Mouse (Mus musculus) cortical plate, adult 2 months (tissue): ENCODE results near the gene Olfr373. TPM values are rescaled to one million over a fixed set of nuclear protein-coding genes. Genes with fewer than 3 reads are reported as not detected.

ENCODE experiments used
- H3K27ac ChIP-seq: fragments of 200-500 bp; 2 replicates; pipeline ENCODE4 v1.5.1; 2012; ENCODE audit warnings: low read length, control low read depth, inconsistent platforms; ENCODE audit not compliant: insufficient read depth
- H3K4me1 ChIP-seq: fragments of 200-500 bp; 2 replicates; pipeline ENCODE4 v1.6.1; 2011; ENCODE audit warnings: low read length; ENCODE audit not compliant: control insufficient read depth, insufficient read depth
- H3K4me3 ChIP-seq: fragments of 200-500 bp; 2 replicates; pipeline ENCODE4 v1.5.1; 2011; ENCODE audit warnings: mild to moderate bottlenecking, low read length, control low read depth; ENCODE audit not compliant: insufficient read depth
- CTCF ChIP-seq: fragments of 200-500 bp; IDR thresholded peaks from 2 replicates; pipeline ENCODE4 v1.5.1; 2011; ENCODE audit warnings: mild to moderate bottlenecking, control low read depth, low read length; ENCODE audit not compliant: insufficient read depth; ENCODE audit errors: extremely low read depth
- POLR2A ChIP-seq: fragments of 200-500 bp; IDR thresholded peaks from 2 replicates; pipeline ENCODE4 v1.6.1; 2011; ENCODE audit warnings: mild to moderate bottlenecking, low read length, control low read depth; ENCODE audit not compliant: insufficient read depth; ENCODE audit errors: extremely low read depth
- polyA plus RNA-seq: library from polyadenylated mRNA; depleted of rRNA; stranded (reverse); fragments of >200 nt; gene quantifications from 2 replicates; pipeline ENCODE4 v1.2.3, GENCODE M21; 2012; rRNA removed

The Olfr373 gene
- polyA plus RNA-seq, 1 experiment, result not detected

DNA sequence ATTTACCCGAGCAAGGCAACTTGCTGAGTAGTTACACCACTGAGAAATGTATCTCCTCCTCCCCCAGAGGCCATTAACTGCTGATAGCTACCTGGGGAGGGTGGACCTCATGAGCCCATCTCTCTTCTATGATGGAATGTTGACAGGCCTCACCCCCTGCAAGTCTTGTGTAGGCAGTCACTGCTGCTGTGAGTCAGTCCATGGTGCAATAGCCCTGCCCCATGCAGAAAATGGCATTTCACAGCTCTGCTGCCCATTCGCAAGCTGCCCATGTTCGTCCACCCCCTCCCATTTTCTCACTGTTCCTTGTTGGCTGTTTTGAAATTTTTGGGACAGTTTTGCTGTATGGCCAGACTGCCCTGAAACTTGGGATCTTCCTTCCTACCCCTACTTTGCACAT, 62.5 kb downstream of the Olfr373 start:
- H3K4me1 ChIP-seq, result no peaks in the 10 kb centered on the region
- no peak overlapping the region for H3K27ac ChIP-seq
- H3K4me3 ChIP-seq, result no peak overlapping the region
- no peak for TF ChIP-seq CTCF
- no peak for TF ChIP-seq POLR2A

DNA sequence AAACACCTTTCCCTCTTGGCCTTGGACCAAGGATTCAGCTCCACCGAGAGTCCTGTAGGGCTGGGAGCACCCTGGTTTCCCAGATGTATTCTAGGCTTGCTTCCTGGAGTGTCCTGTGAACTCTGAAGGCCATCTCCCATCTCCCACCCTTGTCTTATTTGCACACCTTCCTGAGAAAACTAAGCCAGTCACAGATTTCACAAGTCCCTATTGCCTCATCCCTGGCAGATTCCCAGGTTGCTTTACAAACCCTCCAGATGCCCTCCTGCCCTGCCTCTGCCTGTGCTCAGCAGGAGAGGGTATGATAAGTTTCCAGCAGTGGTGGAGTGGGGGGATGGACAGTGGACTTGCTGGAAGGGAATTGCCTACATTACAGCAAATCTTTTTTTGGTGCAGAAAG, 63.1 kb downstream of the Olfr373 start:
- Histone ChIP-seq H3K4me3 (no peak overlapping the region), H3K4me1 (no peaks in the 10 kb centered on the region)
- no peak for TF ChIP-seq CTCF
- no peak for TF ChIP-seq POLR2A

DNA sequence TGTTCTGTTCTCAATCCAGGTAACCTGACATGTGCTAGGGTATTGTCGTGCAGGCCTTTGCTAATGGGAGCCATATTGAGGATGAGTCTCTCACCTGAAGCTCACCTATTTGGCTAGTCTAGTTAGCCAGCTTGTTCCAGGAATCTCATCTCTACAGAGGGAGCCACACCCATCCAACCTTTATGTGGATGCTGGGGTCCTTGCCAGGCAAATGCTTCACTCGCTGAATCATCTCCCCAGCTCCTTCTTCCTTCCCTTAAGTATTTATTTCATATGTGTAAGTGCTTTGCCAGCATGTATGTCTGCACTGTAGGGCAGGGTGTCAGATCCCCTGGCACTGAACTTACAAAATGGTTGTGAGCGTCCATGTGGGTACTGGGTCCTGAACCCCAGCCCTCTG, 63.6 kb downstream of the Olfr373 start:
- no peak for TF ChIP-seq CTCF
- no peak for TF ChIP-seq POLR2A
- no peaks in the 10 kb centered on the region for H3K4me1 ChIP-seq
- no peak overlapping the region for H3K4me3 ChIP-seq
- no peak overlapping the region for H3K27ac ChIP-seq

More for the DNA sequence above, 63.1 kb downstream of the Olfr373 start:
- no peak overlapping the region for H3K27ac ChIP-seq

DNA sequence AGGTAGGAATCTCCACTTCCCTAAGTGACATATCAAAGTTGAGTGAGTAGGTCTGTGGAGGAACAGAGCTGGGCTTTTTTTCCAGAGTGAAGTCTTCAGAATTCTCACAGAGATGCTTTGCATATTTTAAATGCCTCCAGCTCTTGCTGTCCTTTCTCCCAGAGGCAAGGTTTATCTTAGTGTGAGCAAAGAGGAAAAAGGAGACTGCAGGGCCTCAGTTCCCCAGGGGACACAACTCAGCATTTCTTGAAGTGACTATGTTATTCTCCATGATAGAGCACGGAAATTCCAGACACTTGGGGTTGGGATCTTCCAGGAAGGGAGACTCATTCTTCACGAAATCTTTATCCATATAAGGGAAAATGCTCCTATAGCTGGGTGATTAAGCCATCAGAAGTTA, 64.3 kb downstream of the Olfr373 start:
- Histone ChIP-seq H3K27ac (no peak overlapping the region), H3K4me3 (no peak overlapping the region), H3K4me1 (no peaks in the 10 kb centered on the region)
- no peak for TF ChIP-seq POLR2A
- TF ChIP-seq CTCF, result no peak

DNA sequence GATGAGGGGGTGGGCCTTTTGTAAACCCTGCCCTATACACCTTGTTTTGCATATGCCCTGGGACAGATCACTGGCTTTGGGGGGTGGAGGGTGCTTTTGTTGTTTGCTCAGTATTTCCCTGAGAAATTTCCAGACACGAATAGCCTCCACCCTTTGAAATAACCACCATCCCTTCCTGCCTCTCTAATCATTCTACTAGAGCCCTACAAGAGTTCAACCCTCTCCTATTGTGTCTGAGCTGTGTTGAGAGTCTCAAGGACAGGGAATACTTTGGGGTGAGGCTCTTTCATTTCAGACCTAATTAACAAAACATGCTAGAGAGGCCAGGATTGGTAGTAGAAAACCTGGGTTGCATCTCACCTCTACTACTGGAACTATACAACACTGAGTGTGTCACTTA, 66.1 kb downstream of the Olfr373 start:
- no peak overlapping the region for H3K4me3 ChIP-seq
- TF ChIP-seq CTCF (no peak), POLR2A (no peak)
- no peak overlapping the region for H3K27ac ChIP-seq
- H3K4me1 ChIP-seq, result no peaks in the 10 kb centered on the region

DNA sequence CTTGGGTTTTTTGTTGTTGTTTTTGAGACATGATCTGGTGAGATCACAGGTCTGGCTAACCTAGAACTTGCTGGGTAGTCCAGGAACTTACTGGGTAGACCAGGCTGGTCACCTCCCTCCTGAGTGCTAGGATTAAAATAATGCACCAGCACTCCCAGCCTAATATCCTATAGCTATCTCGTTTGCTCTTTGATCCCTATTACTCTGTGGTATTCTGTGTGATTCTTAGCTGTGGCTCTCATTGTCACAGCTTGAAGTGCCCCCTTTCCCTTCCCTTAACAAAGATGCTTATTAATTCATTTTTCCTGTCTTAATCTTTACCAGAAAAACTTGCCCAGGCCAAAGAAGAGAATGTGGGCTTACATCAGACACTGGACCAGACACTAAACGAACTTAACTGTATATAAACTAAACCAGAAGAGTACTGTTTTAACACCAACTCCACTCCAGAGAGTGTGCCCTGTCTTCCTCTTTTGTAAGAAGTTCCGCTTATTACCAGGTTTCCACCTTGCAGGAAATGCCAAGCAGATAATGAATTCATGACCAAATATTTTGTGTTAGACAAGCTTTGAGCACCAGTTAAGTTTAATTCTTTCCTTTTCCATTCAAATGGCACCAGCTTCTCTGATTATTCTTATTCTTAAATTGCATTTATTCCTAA, 68.6 kb downstream of the Olfr373 start:
- no peak overlapping the region for H3K4me3 ChIP-seq
- H3K4me1 ChIP-seq, result no peaks in the 10 kb centered on the region
- no peak for TF ChIP-seq CTCF
- no peak overlapping the region for H3K27ac ChIP-seq

Other genes starting within 250 kb of the Olfr373 start
- 2.9 TPM in 2 replicates for gene Zfp709, start 201.2 kb upstream of the Olfr373 start, polyA plus RNA-seq
- 4.3 and 4.8 TPM in 2 replicates for gene Zfp882, start 174.6 kb upstream of the Olfr373 start, polyA plus RNA-seq
- gene Zfp617, start 174.5 kb upstream of the Olfr373 start, polyA plus RNA-seq, result 20.0 and 20.3 TPM in 2 replicates
- 14.2 and 15.7 TPM in 2 replicates for gene Zfp961, start 132.1 kb upstream of the Olfr373 start, polyA plus RNA-seq
- 0.15 and 0.17 TPM in 2 replicates for gene Cyp4f18, start 73.6 kb upstream of the Olfr373 start, polyA plus RNA-seq
- not detected in 2 replicates for gene Olfr372, start 42.0 kb upstream of the Olfr373 start, polyA plus RNA-seq
- 0.02 TPM in 1 of 2 replicates, not detected in the other for gene Olfr374, start 23.9 kb downstream of the Olfr373 start, polyA plus RNA-seq
- 35.1 and 37.0 TPM in 2 replicates for gene Tpm4, start 51.8 kb downstream of the Olfr373 start, polyA plus RNA-seq
- 58.6 and 62.1 TPM in 2 replicates for gene Rab8a, start 78.0 kb downstream of the Olfr373 start, polyA plus RNA-seq
- 0.06 and 0.13 TPM in 2 replicates for gene Hsh2d, start 106.5 kb downstream of the Olfr373 start, polyA plus RNA-seq
- not detected in 2 replicates for gene Cib3, start 129.7 kb downstream of the Olfr373 start, polyA plus RNA-seq
- not detected in 2 replicates for gene Gm11034, start 130.5 kb downstream of the Olfr373 start, polyA plus RNA-seq
- 69.6 and 79.2 TPM in 2 replicates for gene Fam32a, start 136.6 kb downstream of the Olfr373 start, polyA plus RNA-seq
- gene Ap1m1, start 156.8 kb downstream of the Olfr373 start, polyA plus RNA-seq, result 101 and 104 TPM in 2 replicates
- 5.3 and 5.4 TPM in 2 replicates for gene Gm10282, start 222.1 kb downstream of the Olfr373 start, polyA plus RNA-seq
- gene Klf2, start 235.9 kb downstream of the Olfr373 start, polyA plus RNA-seq, result 11.7 and 14.7 TPM in 2 replicates